Mouse (Mus musculus): Measurements from ENCODE around the gene Cbln4.

DNA sequence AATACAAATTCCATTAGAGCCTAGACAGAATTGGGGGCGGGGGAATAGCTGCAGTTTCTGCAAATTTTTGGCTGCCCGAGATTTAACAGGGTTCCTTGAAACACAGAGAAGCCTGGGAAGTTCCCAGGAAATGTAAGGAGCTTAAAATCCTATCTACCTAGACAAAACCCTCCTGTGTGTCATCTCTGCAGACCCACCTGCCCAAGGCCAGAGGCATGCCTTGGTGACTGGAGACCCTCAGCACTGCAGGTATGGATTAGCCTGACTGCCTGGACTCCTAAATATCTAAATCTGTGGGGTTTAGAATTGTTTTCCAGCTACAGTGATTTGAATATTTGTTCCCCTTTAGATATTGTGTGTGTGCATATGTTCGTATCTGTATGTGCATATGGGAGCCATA is 35.3 kb upstream of the Cbln4 start:
- TF ChIP-seq CTCF (IDR thresholded peaks at IDR 0.05; ENCODE audit: low read depth) (no peak), EP300 (IDR thresholded peaks at IDR 0.05; ENCODE audit: low read depth) (no peak)
